Mouse (Mus musculus): Measurements from ENCODE around the gene Hoxc11. TPM values are rescaled to one million over a fixed set of nuclear protein-coding genes. Genes with fewer than 3 reads are reported as not detected.

The Hoxc11 gene
- total and polyA plus RNA-seq, 3 experiments: not detected

DNA sequence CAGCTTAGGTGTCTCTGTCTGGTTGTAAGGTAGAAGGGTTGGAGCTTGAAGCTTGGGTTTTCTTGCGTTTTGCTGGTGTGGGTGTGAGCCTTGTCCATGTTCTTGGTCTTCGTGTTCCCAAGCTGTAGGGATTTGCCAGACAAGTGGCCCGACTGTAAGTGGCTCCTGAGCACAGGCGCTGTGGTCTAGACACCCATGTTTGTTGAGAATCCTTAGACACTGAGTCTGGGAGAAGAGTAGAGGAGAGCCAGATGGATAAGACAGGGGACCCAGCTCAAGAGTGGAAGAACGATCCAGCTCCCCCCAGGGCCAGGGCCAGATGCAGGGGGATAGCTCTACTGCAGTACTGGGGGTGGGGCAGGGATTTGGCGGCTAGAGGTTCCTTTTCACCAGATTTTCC is 18.5 kb downstream of the Hoxc11 start:
- H3K79me2 ChIP-seq (ENCODE audit: control insufficient read depth, insufficient read depth, low read length, poor library complexity): peaks cover 43% of the 10 kb centered on the region
- no peaks in the 10 kb centered on the region for H3K27me3 ChIP-seq (ENCODE audit: control insufficient read depth in 1 of 2, insufficient read depth in 2 of 2, low read length in 2 of 2)
- H3K9me3 ChIP-seq (replicated peaks; ENCODE audit: insufficient read depth, low read length): no peaks in the 10 kb centered on the region
- TF ChIP-seq SMC3 (IDR thresholded peaks at IDR 0.05; ENCODE audit: low read depth, low read length) (no peak), JUND (IDR thresholded peaks at IDR 0.05; ENCODE audit: low read depth, low read length) (no peak), TBP (IDR thresholded peaks at IDR 0.05; ENCODE audit: low read depth, low read length) (no peak), MXI1 (IDR thresholded peaks at IDR 0.05; ENCODE audit: low read depth, low read length) (no peak), RAD21 (IDR thresholded peaks at IDR 0.05; ENCODE audit: low read depth, low read length) (no peak), MEF2A (IDR thresholded peaks at IDR 0.05; ENCODE audit: extremely low read depth, insufficient replicate concordance, low read depth, low read length, poor library complexity, severe bottlenecking) (no peak), MAFK (IDR thresholded peaks at IDR 0.05; ENCODE audit: borderline replicate concordance, low read depth, low read length) (no peak), ZC3H11A (IDR thresholded peaks at IDR 0.05; ENCODE audit: low read depth, low read length) (no peak), E2F4 (IDR thresholded peaks at IDR 0.05; ENCODE audit: borderline replicate concordance, low read depth, low read length) (no peak), GABPA (IDR thresholded peaks at IDR 0.05; ENCODE audit: low read depth, low read length) (no peak), UBTF (IDR thresholded peaks at IDR 0.05; ENCODE audit: borderline replicate concordance, insufficient read depth, low read depth, low read length) (no peak), NELFE (IDR thresholded peaks at IDR 0.05; ENCODE audit: low read depth, low read length) (no peak), RCOR1 (IDR thresholded peaks at IDR 0.05; ENCODE audit: low read depth, low read length) (no peak), NRF1 (IDR thresholded peaks at IDR 0.05; ENCODE audit: insufficient read depth, low read depth, low read length, poor library complexity, severe bottlenecking) (no peak), GATA1 (IDR thresholded peaks at IDR 0.05; ENCODE audit: low read depth, low read length) (no peak), MAZ (IDR thresholded peaks at IDR 0.05; ENCODE audit: low read depth, low read length) (no peak), USF1 (IDR thresholded peaks at IDR 0.05; ENCODE audit: low read depth, low read length) (no peak), TAL1 (IDR thresholded peaks at IDR 0.05; ENCODE audit: low read length) (no peak), ELF1 (IDR thresholded peaks at IDR 0.05; ENCODE audit: low read depth, low read length) (no peak), MYC (IDR thresholded peaks at IDR 0.05; ENCODE audit: low read depth, low read length) (no peak)
- DNase-seq (ENCODE audit: low read depth, low spot score): no peak
- peaks cover 0 to 19% of the 10 kb centered on the region in 2 experiments; a peak in 2 of 4 replicates for H3K36me3 ChIP-seq (ENCODE audit: control insufficient read depth in 1 of 2, insufficient read depth in 2 of 2, low read length in 2 of 2)
- peaks cover 13 to 16% of the 10 kb centered on the region in 2 experiments for H3K4me1 ChIP-seq (ENCODE audit: control insufficient read depth in 1 of 2, insufficient read depth in 2 of 2, low read length in 2 of 2)
- H3K9ac ChIP-seq (ENCODE audit: control insufficient read depth, low read depth, low read length, poor library complexity, severe bottlenecking): no peak overlapping the region
- H3K27ac ChIP-seq (ENCODE audit: control insufficient read depth, low read depth, low read length): no peak overlapping the region
- no peak overlapping the region for H3K4me3 ChIP-seq (ENCODE audit: control insufficient read depth in 1 of 2, insufficient read depth in 1 of 2, low read depth in 2 of 2, low read length in 2 of 2)

DNA sequence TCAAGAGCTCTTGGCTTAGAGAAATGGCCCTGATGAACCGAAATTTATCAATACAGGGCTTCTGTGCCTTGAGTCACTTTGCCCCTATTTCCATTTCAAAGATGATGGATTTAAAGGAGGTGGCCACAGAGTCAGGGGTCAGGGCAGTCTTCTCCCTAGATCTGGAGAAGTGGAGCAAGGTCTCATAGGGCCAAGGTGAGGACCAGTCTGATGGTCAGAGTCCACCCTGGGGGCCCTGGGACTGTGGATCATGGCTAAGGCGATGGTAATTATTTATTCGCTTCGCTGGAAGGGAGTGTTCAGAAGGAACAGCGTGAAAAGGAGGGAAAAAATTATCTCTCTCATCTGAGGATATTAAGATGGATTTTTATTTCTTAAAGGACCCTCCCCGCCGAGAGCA is 20.8 kb downstream of the Hoxc11 start:
- no peaks in the 10 kb centered on the region for H3K9me3 ChIP-seq (replicated peaks; ENCODE audit: insufficient read depth, low read length)
- H3K36me3 ChIP-seq (ENCODE audit: control insufficient read depth in 1 of 2, insufficient read depth in 2 of 2, low read length in 2 of 2): peaks cover 0 to 24% of the 10 kb centered on the region in 2 experiments; a peak in 2 of 4 replicates
- H3K79me2 ChIP-seq (ENCODE audit: control insufficient read depth, insufficient read depth, low read length, poor library complexity): peaks cover 46% of the 10 kb centered on the region
- H3K4me1 ChIP-seq (ENCODE audit: control insufficient read depth in 1 of 2, insufficient read depth in 2 of 2, low read length in 2 of 2): peaks cover 19 to 27% of the 10 kb centered on the region in 2 experiments
- H3K4me3 ChIP-seq (ENCODE audit: control insufficient read depth in 1 of 2, insufficient read depth in 1 of 2, low read depth in 2 of 2, low read length in 2 of 2): no peak overlapping the region; a peak in 1 of 4 replicates
- H3K9ac ChIP-seq (ENCODE audit: control insufficient read depth, low read depth, low read length, poor library complexity, severe bottlenecking): no peak overlapping the region
- H3K27ac ChIP-seq (ENCODE audit: control insufficient read depth, low read depth, low read length): no peak overlapping the region
- no peak for DNase-seq (ENCODE audit: low read depth, low spot score)
- TF ChIP-seq MAX (IDR thresholded peaks at IDR 0.05; ENCODE audit: low read length) (no peak), MAFK (IDR thresholded peaks at IDR 0.05; ENCODE audit: borderline replicate concordance, low read depth, low read length) (no peak), EP300 (IDR thresholded peaks at IDR 0.05; ENCODE audit: low read depth in 1 of 2, low read length in 2 of 2) (no peak), CHD1 (IDR thresholded peaks at IDR 0.05; ENCODE audit: low read depth, low read length) (no peak), RAD21 (IDR thresholded peaks at IDR 0.05; ENCODE audit: low read depth, low read length) (no peak), MYB (IDR thresholded peaks at IDR 0.05; ENCODE audit: low read depth, low read length) (no peak), TCF12 (IDR thresholded peaks at IDR 0.05; ENCODE audit: low read depth, low read length) (no peak), NELFE (IDR thresholded peaks at IDR 0.05; ENCODE audit: low read depth, low read length) (no peak), TAL1 (IDR thresholded peaks at IDR 0.05; ENCODE audit: low read length) (no peak), KAT2A (conservative IDR thresholded peaks at IDR 0.05; ENCODE audit: low read depth, low read length) (no peak), MXI1 (IDR thresholded peaks at IDR 0.05; ENCODE audit: low read depth, low read length) (no peak), BHLHE40 (IDR thresholded peaks at IDR 0.05; ENCODE audit: borderline replicate concordance, low read depth, low read length) (no peak)
- no peaks in the 10 kb centered on the region for H3K27me3 ChIP-seq (ENCODE audit: control insufficient read depth in 1 of 2, insufficient read depth in 2 of 2, low read length in 2 of 2)
